Mouse (Mus musculus) spleen, postnatal 14 days (tissue): ENCODE results near the gene Osbpl10.

Experiments used
- DNase-seq, 2 experiments: peaks; one replicate each; pipeline ENCODE4 v3.0.0; 2021 to 2022; ENCODE audit warnings: low spot score in 2 of 2

The Osbpl10 gene

GRCm38 (mm10) chr9:115215830-115216701 lies 237.7 kb downstream of the Osbpl10 start:
- no peak for DNase-seq

- DNase-seq: no peak
Measured at GRCm38 (mm10) chr9:115217984-115218383, 239.6 kb downstream of the Osbpl10 start.

- no peak for DNase-seq
Measured at GRCm38 (mm10) chr9:115220466-115220865, 242.1 kb downstream of the Osbpl10 start.

DNA sequence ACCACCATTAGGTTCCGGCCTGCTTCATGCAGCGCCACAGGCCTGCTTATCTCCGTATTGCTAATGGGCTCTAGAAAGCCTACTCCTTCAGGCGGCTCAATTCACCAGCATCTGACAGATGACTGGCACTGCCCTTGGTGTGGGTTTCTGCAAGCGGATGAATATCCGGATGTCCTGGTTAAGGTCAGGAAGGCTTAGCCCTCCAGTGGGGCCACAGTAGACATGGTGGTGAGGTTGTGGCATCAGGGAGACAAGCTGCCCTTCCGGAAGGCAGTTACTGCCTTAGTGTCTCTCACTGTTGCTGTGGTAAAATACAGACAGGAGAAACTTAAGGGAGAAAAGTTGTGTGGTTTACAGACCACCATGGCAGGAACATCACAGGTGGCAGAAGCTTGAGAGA lies 242.9 kb downstream of the Osbpl10 start:
- DNase-seq: no peak

- no peak for DNase-seq
Measured at GRCm38 (mm10) chr9:115224744-115225354, 246.5 kb downstream of the Osbpl10 start.

GRCm38 (mm10) chr9:115229145-115229544 lies 250.8 kb downstream of the Osbpl10 start:
- DNase-seq: no peak

GRCm38 (mm10) chr9:115229676-115230075 lies 251.3 kb downstream of the Osbpl10 start:
- DNase-seq: no peak

DNA sequence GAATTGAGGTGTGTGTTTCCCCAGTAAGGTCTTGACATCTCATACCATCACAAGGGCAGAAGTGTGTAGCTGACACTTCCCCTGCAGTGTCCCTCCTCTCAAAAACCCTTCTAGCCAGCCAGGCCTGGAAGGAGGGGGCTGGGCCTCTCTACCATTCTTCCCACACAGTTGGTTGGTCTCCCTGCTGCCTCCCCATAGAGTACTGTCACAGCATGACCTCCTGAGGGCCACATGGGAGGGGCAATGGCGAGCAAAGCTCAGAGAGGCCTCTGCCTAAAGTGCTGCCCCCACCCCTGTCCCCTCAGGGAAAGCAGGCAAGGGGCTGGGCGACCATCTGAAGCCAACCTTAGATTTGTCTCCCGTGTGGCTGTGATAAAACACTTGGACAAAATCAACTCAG lies 251.8 kb downstream of the Osbpl10 start:
- no peak for DNase-seq

- DNase-seq: no peak
Measured at GRCm38 (mm10) chr9:115231476-115231875, 253.1 kb downstream of the Osbpl10 start.

DNA sequence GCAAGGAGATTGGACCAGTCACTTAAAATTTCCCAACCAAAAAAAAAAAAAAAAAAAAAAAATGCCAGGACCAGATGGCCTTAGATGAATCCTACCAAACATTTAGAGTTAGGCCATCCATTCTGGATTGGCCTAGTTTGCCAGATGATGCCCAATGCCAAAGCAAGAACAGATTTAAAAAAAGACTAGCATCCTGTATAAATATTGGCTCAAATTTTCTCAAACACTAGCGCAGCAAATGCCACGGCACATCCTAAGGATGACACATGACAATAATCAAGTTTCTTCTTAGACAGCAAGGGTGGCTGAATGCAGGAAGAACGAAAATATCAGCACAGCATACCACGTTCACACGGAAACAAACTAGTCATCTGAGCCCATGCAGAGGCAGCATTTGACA lies 255.4 kb downstream of the Osbpl10 start:
- no peak for DNase-seq

DNA sequence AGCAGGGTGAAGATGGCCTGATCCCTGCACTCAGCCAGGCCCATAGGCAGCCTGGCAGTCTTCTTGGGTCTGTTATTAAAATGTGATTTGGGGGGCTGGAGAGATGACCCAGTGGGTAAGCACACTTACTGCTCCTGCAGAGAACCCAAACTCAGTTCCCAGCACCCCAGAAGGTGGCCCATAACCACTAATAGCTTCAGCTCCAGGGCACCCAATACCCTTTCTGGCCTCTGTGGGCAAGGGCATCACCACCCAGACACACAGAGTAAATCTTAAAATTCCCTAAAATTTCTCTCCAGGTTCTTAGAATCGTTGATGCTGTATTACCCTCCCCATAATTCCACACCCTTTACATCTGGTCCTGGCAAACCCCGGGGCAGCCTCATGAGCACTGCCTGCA lies 256.2 kb downstream of the Osbpl10 start:
- DNase-seq: no peak

- no peak for DNase-seq
Measured at GRCm38 (mm10) chr9:115236352-115236841, 258.0 kb downstream of the Osbpl10 start.

DNA sequence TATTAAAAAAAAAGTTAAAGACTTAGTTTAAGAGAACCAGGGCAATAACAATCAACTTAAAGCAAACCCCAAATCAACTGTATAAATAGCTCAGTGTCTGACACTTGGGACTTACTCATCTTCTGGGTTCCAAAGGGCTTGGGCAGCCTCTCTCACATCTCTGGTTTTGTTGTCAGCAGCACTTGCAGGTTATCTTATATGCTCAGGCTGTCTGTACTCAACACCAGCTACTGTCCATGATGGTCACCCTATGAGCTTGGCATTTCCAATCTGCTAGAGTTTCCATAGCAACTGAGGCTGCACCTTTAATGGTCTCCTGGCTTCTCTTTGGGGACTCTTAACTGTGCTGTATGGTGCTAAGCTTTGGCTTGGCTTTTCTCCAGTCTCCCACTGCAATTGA lies 259.6 kb downstream of the Osbpl10 start:
- DNase-seq: no peak

- no peak for DNase-seq
Measured at GRCm38 (mm10) chr9:115239861-115240260, 261.5 kb downstream of the Osbpl10 start.

DNA sequence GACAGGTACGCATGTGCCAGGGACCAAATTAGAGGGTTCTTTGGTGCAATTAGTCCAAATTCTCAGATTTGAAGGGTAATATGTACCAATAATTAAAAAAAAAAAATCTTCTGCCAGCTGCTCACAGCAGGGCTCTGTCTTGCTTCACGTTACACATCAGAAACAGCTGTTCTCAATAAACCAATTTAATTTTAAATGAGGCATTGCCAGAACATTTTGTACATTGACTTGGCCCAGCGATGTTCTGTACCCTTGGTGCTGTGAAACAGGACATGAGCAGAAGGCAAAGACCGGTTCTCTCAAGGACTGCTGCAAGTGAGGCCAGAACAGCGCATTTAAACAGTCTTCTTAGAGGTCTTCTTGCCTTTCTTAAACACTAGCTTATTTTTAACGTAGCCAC lies 265.3 kb downstream of the Osbpl10 start:
- DNase-seq: no peak

DNA sequence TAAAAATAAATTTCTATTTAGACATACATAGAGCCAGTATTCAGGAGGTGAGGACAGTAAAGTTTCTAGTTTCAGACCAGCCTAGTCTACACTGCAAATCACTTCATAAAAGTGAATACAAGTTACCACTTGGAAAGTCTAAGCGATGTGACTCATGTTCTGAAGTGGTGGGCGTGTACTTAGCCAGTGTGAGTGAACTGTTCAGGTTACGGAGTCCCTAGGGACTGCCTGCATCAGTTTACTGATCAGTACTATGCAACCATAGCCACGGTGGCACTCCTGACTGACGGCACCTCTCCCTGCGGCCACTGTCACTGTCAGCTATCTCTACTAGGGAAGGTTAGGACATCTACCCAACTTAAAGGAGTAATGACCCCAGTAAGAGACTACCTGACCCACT lies 266.7 kb downstream of the Osbpl10 start:
- no peak for DNase-seq

DNA sequence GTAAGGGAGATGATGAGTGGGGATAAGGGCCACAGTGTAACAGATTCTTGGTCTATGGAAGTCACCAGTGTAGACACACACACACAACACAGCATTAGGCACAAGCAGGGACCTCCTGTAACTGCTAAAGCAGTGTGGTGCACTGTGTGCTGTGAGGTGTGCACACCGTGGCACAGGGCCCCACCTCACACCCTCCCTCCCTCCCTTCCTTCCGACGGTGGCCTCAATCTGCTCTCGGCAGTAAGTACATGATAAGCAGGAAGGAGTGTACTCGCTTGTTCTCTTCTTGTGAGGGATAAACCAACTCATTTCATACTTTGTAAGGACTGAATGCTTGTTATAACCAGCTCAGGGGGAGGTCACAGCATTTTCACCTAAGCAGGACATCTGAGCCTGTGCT lies 270.8 kb downstream of the Osbpl10 start:
- no peak for DNase-seq

DNA sequence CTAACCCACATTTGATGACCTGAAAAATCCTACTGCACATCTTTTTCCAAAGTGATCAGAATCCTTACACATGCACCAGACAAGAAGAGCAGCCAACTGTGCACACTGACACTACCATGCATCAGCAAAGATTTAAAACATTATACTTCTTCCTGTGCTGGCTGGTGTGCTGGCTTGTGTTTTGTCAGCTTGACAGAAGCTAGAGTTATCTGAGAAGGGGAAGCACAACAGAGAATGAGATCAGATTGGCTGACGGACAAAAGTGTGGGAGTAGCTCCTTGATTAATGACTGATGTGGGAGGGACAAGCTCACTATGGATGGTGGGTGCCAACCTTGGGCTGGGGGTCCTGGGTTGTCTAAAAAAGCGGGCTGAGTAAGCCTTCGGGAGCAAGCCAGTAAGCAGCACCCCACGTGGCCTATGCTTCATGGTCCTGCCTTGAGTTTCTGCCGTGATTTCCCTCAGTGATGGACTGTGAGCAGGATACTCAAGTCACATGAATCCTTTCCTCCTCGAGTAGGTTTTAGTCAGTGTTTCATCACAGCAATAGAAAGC lies 279.4 kb downstream of the Osbpl10 start:
- no peak for DNase-seq

- DNase-seq: no peak
Measured at GRCm38 (mm10) chr9:115259866-115260265, 281.5 kb downstream of the Osbpl10 start.

DNA sequence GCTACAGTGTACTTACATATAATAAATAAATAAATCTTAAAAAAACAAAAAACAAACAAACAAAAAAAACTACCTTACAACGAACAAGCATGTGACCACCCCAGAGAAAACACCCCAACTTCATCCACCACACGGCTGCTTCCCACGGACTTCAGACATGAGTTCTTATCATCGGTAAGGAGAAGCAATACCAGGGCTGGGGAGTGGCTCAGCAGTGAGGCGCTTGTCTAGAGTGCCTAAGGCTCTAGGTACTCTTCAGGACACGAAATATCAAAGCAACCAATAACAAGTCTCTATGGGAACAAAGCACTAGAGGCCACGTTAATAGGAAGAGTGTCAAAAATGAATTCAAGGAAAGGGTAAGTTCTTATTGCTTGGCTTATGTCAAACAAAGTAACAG lies 282.1 kb downstream of the Osbpl10 start:
- DNase-seq: no peak

DNA sequence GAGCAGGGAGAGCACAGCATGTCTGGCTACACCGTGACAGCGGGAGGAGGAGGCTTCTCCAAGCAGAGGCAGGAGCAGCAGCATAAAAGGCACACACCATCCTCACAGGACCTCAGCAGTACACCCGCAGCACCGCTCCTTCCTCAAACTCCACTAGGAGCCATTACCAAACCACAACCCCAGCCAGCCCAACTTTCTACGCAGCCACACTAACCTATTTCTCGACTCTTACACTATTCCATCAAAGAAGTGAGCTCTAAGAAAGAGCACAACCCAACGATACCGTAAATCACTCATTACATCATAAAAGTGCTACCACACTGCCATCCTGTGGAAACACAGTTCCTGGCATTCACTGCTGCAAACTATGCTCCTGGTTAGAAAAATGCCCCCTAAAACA lies 283.1 kb downstream of the Osbpl10 start:
- DNase-seq: no peak

DNA sequence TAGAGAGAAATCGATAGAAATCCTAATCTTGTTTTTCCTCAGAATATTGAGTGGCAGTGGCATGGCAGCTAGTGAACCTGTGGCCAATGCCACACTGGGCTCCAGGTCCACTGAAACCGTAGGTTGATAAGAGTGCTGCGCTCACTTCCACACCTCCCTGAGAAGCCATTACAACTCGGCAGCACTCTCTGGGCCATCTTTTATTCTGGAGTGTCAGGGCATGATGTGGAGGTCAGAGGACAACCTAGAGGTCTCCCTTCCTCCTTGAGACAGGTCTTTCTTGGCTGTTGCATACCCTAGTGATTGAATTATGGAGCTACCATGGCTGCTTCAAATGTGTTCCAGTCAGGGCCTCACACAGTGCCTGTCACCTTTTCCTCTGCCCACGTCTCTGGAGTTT lies 283.5 kb downstream of the Osbpl10 start:
- DNase-seq: no peak

GRCm38 (mm10) chr9:115271556-115271955 lies 293.2 kb downstream of the Osbpl10 start:
- no peak for DNase-seq
